Mouse (Mus musculus) cerebellum, postnatal 10 days (tissue): ENCODE measurements at regions not wholly inside any gene's neighbourhood (a gene's known extent, or its start where the extent isn't known, plus 50 kb on each side); places are given as distances from the start of the nearest gene placed in this dataset.

Experiments used
- DNase-seq, 2 experiments: peaks; one replicate each; pipeline ENCODE4 v3.0.0; 2021; ENCODE audit warnings: mixed read lengths in 2 of 2

DNA sequence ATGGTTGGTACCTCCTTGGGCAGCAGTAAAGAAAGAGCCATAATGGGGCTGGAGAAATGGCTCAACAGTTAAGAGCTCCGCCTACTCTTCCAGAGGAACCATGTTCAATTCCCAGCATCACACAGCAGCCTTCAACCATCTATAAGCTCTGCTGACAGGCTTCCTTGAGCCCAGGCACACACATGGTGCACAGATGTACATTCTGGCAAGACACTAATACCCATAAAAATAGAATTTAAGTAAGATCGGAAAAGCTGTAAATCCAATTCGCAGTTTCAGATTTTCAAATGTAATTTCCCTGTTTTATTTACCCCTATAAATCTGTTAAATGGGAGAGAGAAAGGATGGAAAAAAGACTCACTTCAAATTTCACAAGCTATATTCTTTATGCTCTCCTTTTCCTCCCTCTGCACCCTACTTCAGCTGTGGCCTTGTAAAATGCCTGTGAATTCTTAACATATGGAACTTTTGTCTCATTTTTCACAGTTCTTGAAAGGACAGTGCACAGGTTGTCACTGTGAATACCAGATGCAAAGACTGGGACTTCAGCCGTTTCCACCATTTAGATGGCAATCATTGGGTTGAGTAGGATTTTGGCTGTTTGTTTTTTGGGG lies 58.5 kb upstream of the Ccdc90b start:
- DNase-seq: no peak

DNA sequence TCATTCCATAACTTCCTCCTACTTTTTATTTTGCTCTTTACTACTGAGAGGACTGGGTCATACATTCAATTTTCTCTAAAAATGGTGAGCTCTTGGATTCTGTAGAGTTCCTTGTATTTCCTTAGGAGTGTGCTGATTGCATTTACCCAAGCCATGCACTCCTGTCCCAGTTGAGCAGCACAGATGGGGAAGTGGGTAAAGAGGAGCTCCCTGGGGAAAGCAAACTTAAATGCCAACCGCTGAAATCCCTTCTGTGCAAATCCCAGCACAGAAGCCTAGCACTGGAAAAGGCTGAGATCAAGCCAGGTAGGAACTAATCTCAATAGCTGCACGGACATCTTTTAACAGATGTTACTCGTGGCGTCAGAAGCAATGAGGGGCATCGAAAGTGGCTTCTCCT lies 54.6 kb upstream of the Ccdc90b start:
- DNase-seq: peak in 1 of 2 experiments; percentile 7

DNA sequence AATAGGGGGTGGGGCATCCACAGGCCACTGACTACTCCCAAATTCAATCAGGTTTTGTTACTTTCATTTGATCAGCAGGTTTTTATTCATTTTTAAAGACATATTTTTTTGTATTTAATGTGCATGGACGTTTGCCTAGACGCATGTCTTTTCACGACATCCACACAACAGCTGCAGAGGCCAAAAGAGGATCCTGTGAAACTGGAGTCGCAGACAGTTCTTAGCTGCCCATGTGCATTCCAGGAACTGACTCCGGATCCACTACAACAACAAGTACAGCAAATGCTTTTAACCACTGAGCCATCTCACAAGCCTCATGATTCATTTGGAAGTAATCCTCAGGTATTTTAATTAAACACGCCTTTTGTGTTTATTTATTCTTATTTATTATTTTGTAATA lies 51.9 kb upstream of the Ccdc90b start:
- DNase-seq: no peak
